Mouse (Mus musculus) neural tube, embryonic 14.5 days (tissue): ENCODE results near the gene Ctnnbl1. TPM values are rescaled to one million over a fixed set of nuclear protein-coding genes. Genes with fewer than 3 reads are reported as not detected.
A peak's percentile ranks its signal among the peaks of the same experiment; 100 is the strongest.

Experiments used
- ATAC-seq: fragments of 200-750 bp; cut with Nextera tagmentation; 2 replicates; pipeline ENCODE4 v1.8.0; 2017; ENCODE audit warnings: low read depth, mild to moderate bottlenecking, moderate TSS enrichment, moderate library complexity
- H3K27ac ChIP-seq: fragments of 300-500 bp; sonication (generic); 2 replicates; pipeline ENCODE4 v1.5.1; 2014; ENCODE audit warnings: low read depth, mild to moderate bottlenecking, control low read depth, low read length, moderate library complexity, mixed read lengths
- H3K27me3 ChIP-seq: fragments of 300-500 bp; sonication (generic); 2 replicates; pipeline ENCODE4 v1.6.1; 2014; ENCODE audit warnings: low read length; ENCODE audit not compliant: control insufficient read depth, insufficient read depth
- H3K36me3 ChIP-seq: fragments of 300-500 bp; sonication (generic); 2 replicates; pipeline ENCODE4 v1.6.1; 2014; ENCODE audit warnings: low read length, mixed read lengths; ENCODE audit not compliant: control insufficient read depth, insufficient read depth
- H3K4me1 ChIP-seq: fragments of 300-500 bp; sonication (generic); 2 replicates; pipeline ENCODE4 v1.6.1; 2014; ENCODE audit warnings: low read length; ENCODE audit not compliant: control insufficient read depth, insufficient read depth
- H3K4me2 ChIP-seq: fragments of 300-500 bp; sonication (generic); 2 replicates; pipeline ENCODE4 v1.6.1; 2014; ENCODE audit warnings: mild to moderate bottlenecking, low read depth, low read length, control low read depth
- H3K4me3 ChIP-seq: fragments of 300-500 bp; sonication (generic); 2 replicates; pipeline ENCODE4 v1.5.1; 2014; ENCODE audit warnings: low read depth, low read length, control low read depth, mixed read lengths
- H3K9ac ChIP-seq: fragments of 300-500 bp; sonication (generic); replicated peaks from 2 replicates; pipeline ENCODE4 v1.6.1; 2014; ENCODE audit warnings: low read depth, mild to moderate bottlenecking, control low read depth, low read length, mixed read lengths
- H3K9me3 ChIP-seq: fragments of 300-500 bp; sonication (generic); 2 replicates; pipeline ENCODE4 v1.6.1; 2016; ENCODE audit warnings: low read length; ENCODE audit not compliant: control insufficient read depth
- WGBS: fragments of 180-500 bp; shearing (Covaris S2); extraction: QIAGEN DNeasy Blood & Tissue Kit; methylation state at CpG from one replicate; pipeline ENCODE4 v1.1.7; 2014; 5-methylcytosine and 5-hydroxymethylcytosine counted together
- polyA plus RNA-seq: library from polyadenylated mRNA; unstranded; fragments of >200 nt; fragmentation: Nextera tagmentation; extraction: Ambion mirVana; gene quantifications from 2 replicates; pipeline ENCODE4 v1.2.1, GENCODE M21; 2014

Gene Ctnnbl1
- polyA plus RNA-seq, 1 experiment from 2014 or later: 59.4 TPM

- H3K36me3 ChIP-seq: no peaks in the 10 kb centered on the region
- no peak for ATAC-seq
- WGBS: 66% methylated on average over 5 of the region's 5 CpGs
- no peak overlapping the region for H3K4me2 ChIP-seq
- H3K4me1 ChIP-seq: peaks cover 25% of the 10 kb centered on the region
- no peak overlapping the region for H3K27ac ChIP-seq
- no peak overlapping the region for H3K9ac ChIP-seq
- H3K4me3 ChIP-seq: no peak overlapping the region
- H3K27me3 ChIP-seq: no peaks in the 10 kb centered on the region
- H3K9me3 ChIP-seq: no peaks in the 10 kb centered on the region
Observed at GRCm38 (mm10) chr2:157877967-157878366, 140.8 kb downstream of the Ctnnbl1 start.

GRCm38 (mm10) chr2:157881939-157882338 lies 144.7 kb downstream of the Ctnnbl1 start:
- Histone ChIP-seq H3K9ac (no peak overlapping the region), H3K4me3 (no peak overlapping the region), H3K4me2 (no peak overlapping the region), H3K36me3 (peaks cover 11% of the 10 kb centered on the region; the same call in 1 of the 2 replicates), H3K27ac (peak overlapping the region; percentile 49; the same call in 1 of the 2 replicates), H3K27me3 (no peaks in the 10 kb centered on the region), H3K9me3 (no peaks in the 10 kb centered on the region), H3K4me1 (peaks cover 30% of the 10 kb centered on the region)
- ATAC-seq: peak; percentile 47; the same call in 1 of the 2 replicates
- WGBS: 7% methylated on average over 11 of the region's 11 CpGs

- Histone ChIP-seq H3K9me3 (no peaks in the 10 kb centered on the region), H3K9ac (0 out of 2 replicates have a peak overlapping the region, but pooled peaks have one; percentile 29), H3K4me2 (no peak overlapping the region), H3K4me1 (peaks cover 42% of the 10 kb centered on the region), H3K27ac (peak overlapping the region; percentile 85), H3K27me3 (no peaks in the 10 kb centered on the region), H3K4me3 (no peak overlapping the region), H3K36me3 (peaks cover 11% of the 10 kb centered on the region; the same call in 1 of the 2 replicates)
- 11% methylated on average over 10 of the region's 10 CpGs for WGBS
- ATAC-seq: peak; percentile 62; the same call in 1 of the 2 replicates
Observed at GRCm38 (mm10) chr2:157887275-157888025, 150.2 kb downstream of the Ctnnbl1 start.

GRCm38 (mm10) chr2:157891166-157891565 lies 154.0 kb downstream of the Ctnnbl1 start:
- peaks cover 43% of the 10 kb centered on the region for H3K4me1 ChIP-seq
- H3K36me3 ChIP-seq: no peaks in the 10 kb centered on the region
- H3K27me3 ChIP-seq: no peaks in the 10 kb centered on the region
- H3K9me3 ChIP-seq: no peaks in the 10 kb centered on the region
- H3K9ac ChIP-seq: no peak overlapping the region
- 62% methylated on average over 6 of the region's 6 CpGs for WGBS
- no peak for ATAC-seq
- H3K27ac ChIP-seq: no peak overlapping the region
- no peak overlapping the region for H3K4me3 ChIP-seq
- no peak overlapping the region for H3K4me2 ChIP-seq

- no peak overlapping the region for H3K4me2 ChIP-seq
- H3K36me3 ChIP-seq: no peaks in the 10 kb centered on the region
- no peaks in the 10 kb centered on the region for H3K27me3 ChIP-seq
- WGBS: 78% methylated on average over 4 of the region's 4 CpGs
- no peak overlapping the region for H3K27ac ChIP-seq
- ATAC-seq: peak; percentile 26; the same call in 1 of the 2 replicates
- H3K4me3 ChIP-seq: no peak overlapping the region
- H3K9ac ChIP-seq: no peak overlapping the region
- H3K4me1 ChIP-seq: peaks cover 11% of the 10 kb centered on the region; the same call in 1 of the 2 replicates
- H3K9me3 ChIP-seq: no peaks in the 10 kb centered on the region
Observed at GRCm38 (mm10) chr2:157897131-157897530, 159.9 kb downstream of the Ctnnbl1 start.

GRCm38 (mm10) chr2:157913204-157913636 lies 176.0 kb downstream of the Ctnnbl1 start:
- ATAC-seq: no peak
- Histone ChIP-seq H3K27me3 (no peaks in the 10 kb centered on the region), H3K4me1 (peaks cover 24% of the 10 kb centered on the region; the same call in 1 of the 2 replicates), H3K4me3 (peak overlapping the region; percentile 10; the same call in 1 of the 2 replicates), H3K36me3 (no peaks in the 10 kb centered on the region), H3K27ac (peak overlapping the region; percentile 22; the same call in 1 of the 2 replicates), H3K9me3 (no peaks in the 10 kb centered on the region), H3K4me2 (peak overlapping the region; percentile 56; the same call in 1 of the 2 replicates), H3K9ac (0 out of 2 replicates have a peak overlapping the region, but pooled peaks have one; percentile 41)
- under 1% methylated on average over 16 of the region's 16 CpGs for WGBS

- WGBS: 2% methylated on average over 4 of the region's 4 CpGs
- no peaks in the 10 kb centered on the region for H3K27me3 ChIP-seq
- H3K27ac ChIP-seq: no peak overlapping the region
- H3K4me1 ChIP-seq: peaks cover 27% of the 10 kb centered on the region; the same call in 1 of the 2 replicates
- peak; percentile 25; the same call in 1 of the 2 replicates for ATAC-seq
- no peaks in the 10 kb centered on the region for H3K36me3 ChIP-seq
- H3K9ac ChIP-seq: peak overlapping the region; percentile 86; the same call in 1 of the 2 replicates
- no peaks in the 10 kb centered on the region for H3K9me3 ChIP-seq
- peak overlapping the region; percentile 61 for H3K4me3 ChIP-seq
- H3K4me2 ChIP-seq: peak overlapping the region; percentile 56
Observed at GRCm38 (mm10) chr2:157913705-157914104, 176.5 kb downstream of the Ctnnbl1 start.

GRCm38 (mm10) chr2:157914105-157914764 lies 177.0 kb downstream of the Ctnnbl1 start, which contains the start of gene Vstm2l:
Vstm2l (plus strand) TSS chr2:157914653.
- H3K4me1 ChIP-seq: peaks cover 29% of the 10 kb centered on the region; the same call in 1 of the 2 replicates
- no peaks in the 10 kb centered on the region for H3K27me3 ChIP-seq
- 1% methylated on average over 53 of the region's 62 CpGs for WGBS
- peak within 1 kb of the TSS; percentile 86 for H3K9ac ChIP-seq
- no peaks in the 10 kb centered on the region for H3K9me3 ChIP-seq
- peak within 1 kb of the TSS; percentile 56 for H3K4me2 ChIP-seq
- H3K27ac ChIP-seq: peak within 1 kb of the TSS; percentile 67
- peak; percentile 43 for ATAC-seq
- H3K36me3 ChIP-seq: no peaks in the 10 kb centered on the region
- peak within 1 kb of the TSS; percentile 61 for H3K4me3 ChIP-seq
